Mouse (Mus musculus) neutrophil, adult 83 days (primary cell): ENCODE results near the gene Foxj1. TPM values are rescaled to one million over a fixed set of nuclear protein-coding genes. Genes with fewer than 3 reads are reported as not detected.

Experiments used
- total RNA-seq, 2 experiments: library from RNA; stranded (reverse); gene quantifications; one replicate each; pipeline ENCODE4 v1.2.4; 2023

Gene Foxj1
- under 1 TPM in 1 of 2 experiments, not detected in 1; 0.22 TPM for total RNA-seq

DNA sequence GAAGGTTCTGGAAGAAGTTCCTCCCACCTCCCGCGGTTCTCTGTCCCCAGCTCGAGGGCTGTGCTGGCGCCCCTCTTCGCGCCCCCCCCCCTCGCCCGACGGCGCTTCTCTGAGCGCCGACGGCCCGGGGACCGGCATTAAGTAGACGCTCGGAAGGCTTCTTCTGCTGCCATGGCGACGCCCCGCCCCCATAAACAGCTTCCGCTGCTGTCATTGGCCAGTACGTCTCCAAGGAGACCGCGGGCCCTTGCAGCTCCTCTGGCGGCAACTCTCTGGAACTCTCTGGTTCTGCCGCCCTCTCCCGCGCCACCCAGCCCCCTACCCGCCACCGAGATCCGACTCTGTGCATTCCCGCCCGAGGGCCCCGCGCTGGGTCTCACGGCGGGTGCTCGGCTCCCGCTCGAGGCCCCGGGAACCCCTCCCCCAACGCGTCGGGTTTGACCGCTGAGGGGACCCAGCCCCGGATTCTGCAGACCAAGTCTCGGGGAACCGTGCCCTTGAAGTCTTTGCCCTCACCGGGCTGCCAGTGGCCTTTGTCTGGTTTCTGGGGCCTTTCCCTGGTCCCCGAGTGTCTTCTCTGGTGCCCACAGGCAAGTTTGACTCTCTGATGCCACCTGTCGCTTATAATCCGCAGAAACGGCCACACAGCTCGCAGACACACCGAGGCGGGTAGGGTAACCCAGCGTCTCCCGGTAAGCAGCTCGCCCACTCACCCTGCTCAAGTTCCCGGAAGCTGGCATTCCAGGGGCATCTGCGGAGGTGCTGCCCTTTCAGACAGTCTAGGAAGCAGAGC, at the start of gene Foxj1:
TSS of gene Foxj1 (minus strand) at position 156 of the 793 bp plus-strand sequence.

DNA sequence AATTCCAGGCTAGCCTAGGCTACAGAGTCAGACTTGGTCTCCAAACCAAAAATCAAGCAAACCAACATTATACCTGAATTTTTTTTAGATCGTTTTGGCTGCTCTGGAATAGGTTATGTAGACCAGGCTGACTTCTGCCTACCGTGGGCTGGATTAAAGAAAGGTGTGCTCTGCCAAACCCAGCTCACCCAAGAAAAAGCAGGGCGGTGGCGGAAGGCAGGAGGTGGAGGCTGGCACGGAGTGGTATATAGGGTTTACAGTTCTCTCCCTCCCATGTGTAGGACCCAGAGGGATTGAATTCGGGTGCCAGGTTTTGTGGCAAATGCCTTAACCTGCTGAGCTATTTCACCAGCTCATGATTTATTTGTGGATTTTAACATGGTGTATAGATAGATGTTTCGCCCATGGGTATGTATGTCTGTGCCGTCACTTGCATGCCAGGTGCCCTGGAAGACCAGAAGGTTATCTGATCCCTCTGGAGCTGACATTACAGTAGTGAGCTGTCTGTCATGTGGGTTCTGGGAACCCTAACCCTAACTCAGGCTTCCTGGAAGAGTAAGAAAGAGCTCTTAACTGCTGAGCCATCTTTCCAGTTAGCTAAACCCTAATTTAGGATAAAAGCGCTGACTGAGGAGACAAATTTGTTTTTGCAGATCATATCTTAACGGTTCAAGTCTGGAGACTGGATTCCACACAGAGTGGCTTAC, 28.0 kb downstream of the Foxj1 start, which contains the start of gene Exoc7:
TSS of gene Exoc7 (minus strand) at position 215 of the 707 bp plus-strand sequence.

DNA sequence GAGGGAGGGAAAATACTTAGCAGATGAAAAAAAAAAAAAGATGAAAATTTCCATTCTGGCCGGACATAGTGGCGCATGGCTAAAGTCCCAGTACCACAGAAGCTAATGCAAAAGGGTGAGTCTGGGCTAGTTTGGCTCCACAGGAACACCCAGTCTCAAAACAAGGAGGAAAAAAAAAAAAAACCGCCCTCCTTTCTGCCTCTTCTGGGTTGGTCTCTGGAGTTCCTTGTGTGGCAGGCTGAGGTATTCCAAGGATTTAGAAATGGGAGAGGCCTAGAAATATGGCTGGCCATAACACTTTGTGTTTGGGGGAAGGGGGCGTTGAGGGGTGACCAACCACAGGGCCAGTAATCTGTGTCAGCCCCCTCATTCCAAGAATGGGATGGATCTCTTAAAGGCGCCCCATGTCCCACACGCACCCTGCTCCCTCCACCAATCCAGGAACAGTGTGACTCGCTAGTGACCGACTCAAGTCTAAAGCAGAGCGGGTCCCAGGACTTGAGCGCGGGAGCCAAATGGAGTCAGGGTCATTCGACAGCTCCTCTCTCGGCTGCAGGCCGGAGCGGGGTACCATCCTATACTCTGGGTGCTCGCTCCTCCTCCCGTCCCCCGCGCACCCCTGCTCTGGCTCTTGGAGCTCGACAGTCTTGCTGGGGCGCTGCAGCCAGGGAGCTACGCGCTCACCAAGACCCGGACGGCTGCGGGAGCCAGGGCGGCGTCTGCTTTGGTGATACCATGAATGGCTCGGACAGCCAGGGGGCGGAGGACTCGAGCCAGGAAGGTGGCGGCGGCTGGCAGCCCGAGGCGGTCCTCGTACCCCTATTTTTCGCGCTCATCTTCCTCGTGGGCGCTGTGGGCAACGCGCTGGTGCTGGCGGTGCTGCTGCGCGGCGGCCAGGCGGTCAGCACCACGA, 54.2 kb downstream of the Foxj1 start, which contains the start of gene Galr2:
TSS of gene Galr2 (plus strand) at position 189 of the 913 bp plus-strand sequence.

Other genes with a start within 250 kb of the Foxj1 start
- gene Wbp2, start 248.4 kb downstream of the Foxj1 start, total RNA-seq: 100 to 1,000 TPM; 124 to 141 TPM
- gene Trim47, start 208.2 kb downstream of the Foxj1 start, total RNA-seq: under 1 TPM; 0.35 to 0.77 TPM
- gene Trim65, start 204.3 kb downstream of the Foxj1 start, total RNA-seq: 1 to 10 TPM; 6.7 to 8.8 TPM
- 10 to 100 TPM; 15.6 to 17.3 TPM for gene Mrpl38, start 196.5 kb downstream of the Foxj1 start, total RNA-seq
- gene Fbf1, start 167.2 kb downstream of the Foxj1 start, total RNA-seq: 1 to 10 TPM; 6.0 to 9.4 TPM
- gene Ten1, start 136.5 kb downstream of the Foxj1 start, total RNA-seq: 10 to 100 TPM; 24.6 to 28.1 TPM
- gene Acox1, start 136.4 kb downstream of the Foxj1 start, total RNA-seq: 10 to 100 TPM; 25.9 to 28.7 TPM
- not detected for gene Evpl, start 97.3 kb downstream of the Foxj1 start, total RNA-seq
- gene Srp68, start 61.2 kb downstream of the Foxj1 start, total RNA-seq: 10 to 100 TPM; 36.8 to 39.4 TPM
- gene Galr2, start 54.5 kb downstream of the Foxj1 start, total RNA-seq: not detected
- 10 to 100 TPM; 37.1 to 42.5 TPM for gene Exoc7, start 28.2 kb downstream of the Foxj1 start, total RNA-seq
- gene Rnf157, start 77.6 kb upstream of the Foxj1 start, total RNA-seq: 1 to 10 TPM; 3.0 to 4.9 TPM
- 10 to 100 TPM; 69.9 to 86.6 TPM for gene Ubald2, start 98.7 kb upstream of the Foxj1 start, total RNA-seq
- gene Qrich2, start 130.8 kb upstream of the Foxj1 start, total RNA-seq: under 1 TPM in 1 of 2 experiments, not detected in 1; 0.15 TPM
- 10 to 100 TPM; 32.5 to 33.0 TPM for gene Prpsap1, start 158.8 kb upstream of the Foxj1 start, total RNA-seq
- gene Sphk1, start 195.5 kb upstream of the Foxj1 start, total RNA-seq: 10 to 100 TPM in 1 of 2 experiments, 1 to 10 TPM in 1; 7.0 to 13.9 TPM
- gene Ube2o, start 246.0 kb upstream of the Foxj1 start, total RNA-seq: 1 to 10 TPM; 9.3 to 9.6 TPM